Mouse (Mus musculus) spleen, adult 2 months (tissue): Measurements from ENCODE around the gene Sat2.

Experiments
- CTCF ChIP-seq: fragments of 200-500 bp; IDR thresholded peaks from 2 replicates; pipeline ENCODE4 v1.5.1; 2011; ENCODE audit warnings: mild to moderate bottlenecking, inconsistent platforms; ENCODE audit not compliant: insufficient read depth, insufficient read length, insufficient replicate concordance; ENCODE audit errors: extremely low read depth
- POLR2A ChIP-seq: fragments of 200-500 bp; IDR thresholded peaks from 2 replicates; pipeline ENCODE4 v1.6.1; 2011; ENCODE audit warnings: low read depth, low read length, inconsistent platforms

DNA sequence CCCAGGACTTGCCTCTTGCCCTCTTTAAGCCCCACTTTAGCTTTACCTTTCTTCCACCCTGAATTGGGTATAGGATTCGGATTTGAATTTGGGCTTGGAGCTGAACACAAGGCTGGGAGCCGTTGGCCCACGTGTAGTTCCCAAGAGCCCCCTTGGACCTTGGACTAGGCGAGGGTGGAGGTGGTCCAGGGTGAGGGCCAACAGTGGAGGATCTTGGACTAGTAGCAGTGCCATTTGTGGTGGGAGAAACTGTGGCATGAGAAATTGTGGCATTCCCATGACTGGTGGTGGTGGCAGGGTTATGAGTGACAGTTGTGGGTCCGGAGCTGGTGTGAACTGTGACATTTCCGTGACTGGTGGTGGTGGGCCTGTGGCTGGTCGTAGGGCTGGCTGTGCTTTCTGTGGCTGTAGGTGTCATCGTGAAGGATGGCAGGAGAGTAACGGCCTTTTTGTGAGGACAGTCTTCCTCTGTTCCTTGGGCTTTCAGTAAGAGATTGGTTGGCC is 43.7 kb downstream of the Sat2 start:
- TF ChIP-seq POLR2A, result no peak
- no peak for TF ChIP-seq CTCF
